Mouse (Mus musculus): ENCODE data around the gene Fibcd1.

DNA sequence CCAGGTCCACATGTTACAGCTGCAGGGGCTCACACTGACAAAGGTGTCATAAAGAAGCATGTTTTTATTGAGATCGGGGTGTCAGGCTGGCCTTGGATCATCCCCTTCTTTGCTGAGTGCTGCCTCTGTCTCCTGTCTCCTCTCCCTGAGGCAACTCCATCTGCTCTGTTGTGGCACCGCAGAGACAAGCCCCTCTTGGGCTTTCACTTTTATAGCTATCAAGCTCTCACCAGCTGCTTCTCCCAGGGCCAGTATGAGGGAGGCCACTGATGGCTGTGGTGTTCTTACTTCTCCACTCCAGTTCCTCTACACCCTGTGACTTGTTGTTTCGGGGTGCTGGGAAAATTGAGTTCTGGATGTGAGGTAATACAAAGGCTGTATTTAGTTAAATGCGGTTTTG is 76.7 kb downstream of the Fibcd1 start:
- TF ChIP-seq CTCF (IDR thresholded peaks at IDR 0.05; ENCODE audit: low read depth) (no peak), EP300 (IDR thresholded peaks at IDR 0.05; ENCODE audit: low read depth) (no peak)
